Mouse (Mus musculus): Measurements from ENCODE around the gene Garnl3. TPM values are rescaled to one million over a fixed set of nuclear protein-coding genes. Genes with fewer than 3 reads are reported as not detected.

The Garnl3 gene
- polyA plus RNA-seq, 1 experiment, result 0.67 TPM

GRCm38 (mm10) chr2:33138491-33138890 is 7.0 kb upstream of the Garnl3 start:
- no peak for TF ChIP-seq CTCF (IDR thresholded peaks at IDR 0.05; ENCODE audit: control insufficient read depth, insufficient read depth, low read length)
- TF ChIP-seq POLR2A (IDR thresholded peaks at IDR 0.05; ENCODE audit: borderline replicate concordance, control insufficient read depth, low read depth, low read length), result no peak
- Histone ChIP-seq H3K4me1 (ENCODE audit: control insufficient read depth, insufficient read depth, low read length) (peaks cover 1% of the 10 kb centered on the region; the same call in 1 of the 2 replicates), H3K27ac (ENCODE audit: control insufficient read depth, insufficient read depth, low read depth, low read length, poor library complexity) (no peak overlapping the region), H3K4me3 (replicated peaks; ENCODE audit: control insufficient read depth, low read depth, low read length) (no peak overlapping the region)
- WGBS, result 76% methylated on average over 2 of the region's 2 CpGs

- H3K4me1 ChIP-seq (ENCODE audit: control insufficient read depth, insufficient read depth, low read length), result peaks cover 1% of the 10 kb centered on the region; the same call in 1 of the 2 replicates
- no peak overlapping the region for H3K4me3 ChIP-seq (replicated peaks; ENCODE audit: control insufficient read depth, low read depth, low read length)
- TF ChIP-seq POLR2A (IDR thresholded peaks at IDR 0.05; ENCODE audit: borderline replicate concordance, control insufficient read depth, low read depth, low read length) (no peak), CTCF (IDR thresholded peaks at IDR 0.05; ENCODE audit: control insufficient read depth, insufficient read depth, low read length) (no peak)
- 87% methylated on average over 4 of the region's 4 CpGs for WGBS
- H3K27ac ChIP-seq (ENCODE audit: control insufficient read depth, insufficient read depth, low read depth, low read length, poor library complexity), result no peak overlapping the region
Observed at GRCm38 (mm10) chr2:33137731-33138130, 6.3 kb upstream of the Garnl3 start.

- Histone ChIP-seq H3K4me3 (replicated peaks; ENCODE audit: control insufficient read depth, low read depth, low read length) (no peak overlapping the region), H3K4me1 (ENCODE audit: control insufficient read depth, insufficient read depth, low read length) (peaks cover 1% of the 10 kb centered on the region; the same call in 1 of the 2 replicates), H3K27ac (ENCODE audit: control insufficient read depth, insufficient read depth, low read depth, low read length, poor library complexity) (no peak overlapping the region)
- WGBS, result 93% methylated on average over 9 of the region's 9 CpGs
- TF ChIP-seq CTCF (IDR thresholded peaks at IDR 0.05; ENCODE audit: control insufficient read depth, insufficient read depth, low read length) (no peak), POLR2A (IDR thresholded peaks at IDR 0.05; ENCODE audit: borderline replicate concordance, control insufficient read depth, low read depth, low read length) (no peak)
Observed at GRCm38 (mm10) chr2:33137244-33137643, 5.8 kb upstream of the Garnl3 start.

- Histone ChIP-seq H3K4me1 (ENCODE audit: control insufficient read depth, insufficient read depth, low read length) (peaks cover 1% of the 10 kb centered on the region; the same call in 1 of the 2 replicates), H3K27ac (ENCODE audit: control insufficient read depth, insufficient read depth, low read depth, low read length, poor library complexity) (no peak overlapping the region), H3K4me3 (replicated peaks; ENCODE audit: control insufficient read depth, low read depth, low read length) (no peak overlapping the region)
- WGBS, result 89% methylated on average over 6 of the region's 6 CpGs
- TF ChIP-seq CTCF (IDR thresholded peaks at IDR 0.05; ENCODE audit: control insufficient read depth, insufficient read depth, low read length), result no peak
- TF ChIP-seq POLR2A (IDR thresholded peaks at IDR 0.05; ENCODE audit: borderline replicate concordance, control insufficient read depth, low read depth, low read length), result no peak
Observed at GRCm38 (mm10) chr2:33136366-33136765, 4.9 kb upstream of the Garnl3 start.

- H3K4me1 ChIP-seq (ENCODE audit: control insufficient read depth, insufficient read depth, low read length), result peaks cover 1% of the 10 kb centered on the region; the same call in 1 of the 2 replicates
- WGBS, result 77% methylated on average over 7 of the region's 7 CpGs
- no peak overlapping the region for H3K4me3 ChIP-seq (replicated peaks; ENCODE audit: control insufficient read depth, low read depth, low read length)
- TF ChIP-seq CTCF (IDR thresholded peaks at IDR 0.05; ENCODE audit: control insufficient read depth, insufficient read depth, low read length) (no peak), POLR2A (IDR thresholded peaks at IDR 0.05; ENCODE audit: borderline replicate concordance, control insufficient read depth, low read depth, low read length) (no peak)
- no peak overlapping the region for H3K27ac ChIP-seq (ENCODE audit: control insufficient read depth, insufficient read depth, low read depth, low read length, poor library complexity)
Observed at GRCm38 (mm10) chr2:33134766-33135490, 3.5 kb upstream of the Garnl3 start.

GRCm38 (mm10) chr2:33132306-33132705 is 852 bp upstream of the Garnl3 start:
- TF ChIP-seq CTCF (IDR thresholded peaks at IDR 0.05; ENCODE audit: control insufficient read depth, insufficient read depth, low read length) (no peak), POLR2A (IDR thresholded peaks at IDR 0.05; ENCODE audit: borderline replicate concordance, control insufficient read depth, low read depth, low read length) (no peak)
- Histone ChIP-seq H3K4me1 (ENCODE audit: control insufficient read depth, insufficient read depth, low read length) (no peaks in the 10 kb centered on the region; the same call in 1 of the 2 replicates), H3K27ac (ENCODE audit: control insufficient read depth, insufficient read depth, low read depth, low read length, poor library complexity) (no peak overlapping the region), H3K4me3 (replicated peaks; ENCODE audit: control insufficient read depth, low read depth, low read length) (no peak overlapping the region)
- 5% methylated on average over 7 of the region's 7 CpGs for WGBS

- Histone ChIP-seq H3K4me3 (replicated peaks; ENCODE audit: control insufficient read depth, low read depth, low read length) (peak overlapping the region; percentile 61), H3K27ac (ENCODE audit: control insufficient read depth, insufficient read depth, low read depth, low read length, poor library complexity) (peak overlapping the region; percentile 24; the same call in 1 of the 2 replicates), H3K4me1 (ENCODE audit: control insufficient read depth, insufficient read depth, low read length) (no peaks in the 10 kb centered on the region; the same call in 1 of the 2 replicates)
- TF ChIP-seq POLR2A (IDR thresholded peaks at IDR 0.05; ENCODE audit: borderline replicate concordance, control insufficient read depth, low read depth, low read length), result no peak
- no peak for TF ChIP-seq CTCF (IDR thresholded peaks at IDR 0.05; ENCODE audit: control insufficient read depth, insufficient read depth, low read length)
- WGBS, result under 1% methylated on average over 55 of the region's 55 CpGs
Observed at GRCm38 (mm10) chr2:33130526-33131483, 649 bp downstream of the Garnl3 start.

GRCm38 (mm10) chr2:33130141-33130525 is 1.3 kb downstream of the Garnl3 start:
- no peak for TF ChIP-seq CTCF (IDR thresholded peaks at IDR 0.05; ENCODE audit: control insufficient read depth, insufficient read depth, low read length)
- TF ChIP-seq POLR2A (IDR thresholded peaks at IDR 0.05; ENCODE audit: borderline replicate concordance, control insufficient read depth, low read depth, low read length), result no peak
- Histone ChIP-seq H3K27ac (ENCODE audit: control insufficient read depth, insufficient read depth, low read depth, low read length, poor library complexity) (peak overlapping the region; percentile 24; the same call in 1 of the 2 replicates), H3K4me1 (ENCODE audit: control insufficient read depth, insufficient read depth, low read length) (no peaks in the 10 kb centered on the region; the same call in 1 of the 2 replicates), H3K4me3 (replicated peaks; ENCODE audit: control insufficient read depth, low read depth, low read length) (peak overlapping the region; percentile 58)
- WGBS, result under 1% methylated on average over 33 of the region's 33 CpGs
